Mouse (Mus musculus): ENCODE measurements around the gene Scnn1b.

- no peak for TF ChIP-seq POLR2A (IDR thresholded peaks at IDR 0.05; ENCODE audit: insufficient read depth, low read depth, low read length)
- no peak for TF ChIP-seq CTCF (IDR thresholded peaks at IDR 0.05)
Observed at GRCm38 (mm10) chr7:121939244-121939643, 74.4 kb downstream of the Scnn1b start.
